Mouse (Mus musculus): ENCODE results near the gene Nans.

DNA sequence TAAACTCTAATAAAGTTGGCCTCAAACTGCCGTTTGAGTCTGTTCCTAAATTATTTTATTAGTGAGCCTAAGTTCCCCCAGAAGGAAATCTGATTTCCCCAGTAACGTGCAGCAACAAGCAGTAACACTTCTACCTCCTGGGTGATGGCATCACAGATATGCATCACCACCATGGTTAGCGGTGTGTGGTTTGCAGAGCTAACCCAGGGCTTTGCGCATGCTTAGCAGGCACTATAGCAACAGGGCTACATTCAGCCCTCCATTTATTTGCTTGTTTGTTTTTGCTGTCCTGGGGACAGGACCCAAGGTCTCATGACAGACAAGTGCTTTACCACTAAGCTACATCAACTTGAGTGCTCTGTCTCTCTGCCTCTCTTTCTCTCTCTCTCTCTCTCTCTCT lies 46.5 kb upstream of the Nans start:
- TF ChIP-seq CTCF (IDR thresholded peaks at IDR 0.05; ENCODE audit: borderline replicate concordance, control insufficient read depth, extremely low read depth, insufficient read depth, low read length, poor library complexity) (no peak), POLR2A (IDR thresholded peaks at IDR 0.05; ENCODE audit: control insufficient read depth, extremely low read depth, insufficient read depth, low read length, poor library complexity) (no peak)
